Mouse (Mus musculus) heart, adult 8-10 months (tissue): ENCODE data around the gene Enkd1. TPM values are rescaled to one million over a fixed set of nuclear protein-coding genes. Genes with fewer than 3 reads are reported as not detected.

ENCODE experiments used
- DNase-seq: peaks from one replicate; pipeline ENCODE4 v3.0.0; 2022; ENCODE audit warnings: low spot score
- total RNA-seq, 4 experiments: library from RNA; stranded (reverse); gene quantifications; 2 replicates each; pipeline ENCODE4 v1.2.4; 2022

Gene Enkd1
- total RNA-seq, 4 experiments from 2014 or later, result 1.2 to 2.7 (median 2.3) TPM

GRCm38 (mm10) chr8:105661167-105661566 lies 46.8 kb downstream of the Enkd1 start:
- no peak for DNase-seq

GRCm38 (mm10) chr8:105657641-105658040 lies 50.4 kb downstream of the Enkd1 start:
- DNase-seq, result no peak

Other genes starting within 250 kb of the Enkd1 start
- 10 to 100 TPM; 25.8 to 42.5 (median 34.9) TPM for gene Tppp3, start 236.7 kb downstream of the Enkd1 start, total RNA-seq
- 10 to 100 TPM; 13.0 to 15.3 (median 13.5) TPM for gene Zdhhc1, start 211.3 kb downstream of the Enkd1 start, total RNA-seq
- gene Hsd11b2, start 189.5 kb downstream of the Enkd1 start, total RNA-seq, result under 1 TPM in 1 of 4 experiments, not detected in 3; 0.22 TPM
- 10 to 100 TPM; 41.6 to 53.8 (median 51.7) TPM for gene Atp6v0d1, start 142.2 kb downstream of the Enkd1 start, total RNA-seq
- gene Ripor1, start 103.0 kb downstream of the Enkd1 start, total RNA-seq, result 10 to 100 TPM; 45.5 to 50.0 (median 47.4) TPM
- 10 to 100 TPM; 37.4 to 46.3 (median 40.7) TPM for gene Ctcf, start 71.6 kb downstream of the Enkd1 start, total RNA-seq
- gene Agrp, start 70.8 kb downstream of the Enkd1 start, total RNA-seq, result not detected
- gene Carmil2, start 21.9 kb downstream of the Enkd1 start, total RNA-seq, result under 1 TPM; 0.13 to 0.22 (median 0.14) TPM
- 10 to 100 TPM; 10.2 to 11.5 (median 10.5) TPM for gene Acd, start 7.1 kb downstream of the Enkd1 start, total RNA-seq
- 1 to 10 TPM; 5.9 to 8.1 (median 7.0) TPM for gene Pard6a, start 7.1 kb downstream of the Enkd1 start, total RNA-seq
- gene 4933405L10Rik, start 555 bp downstream of the Enkd1 start, total RNA-seq, result not detected
- 1 to 10 TPM; 2.8 to 3.9 (median 3.5) TPM for gene Gfod2, start 50.5 kb upstream of the Enkd1 start, total RNA-seq
- gene Ranbp10, start 119.1 kb upstream of the Enkd1 start, total RNA-seq, result 10 to 100 TPM; 17.4 to 20.0 (median 18.7) TPM
- not detected for gene Tsnaxip1, start 119.5 kb upstream of the Enkd1 start, total RNA-seq
- 1 to 10 TPM; 2.0 to 2.6 (median 2.5) TPM for gene Cenpt, start 145.1 kb upstream of the Enkd1 start, total RNA-seq
- gene Thap11, start 146.9 kb upstream of the Enkd1 start, total RNA-seq, result 10 to 100 TPM; 26.4 to 30.7 (median 28.0) TPM
- gene Nutf2, start 152.4 kb upstream of the Enkd1 start, total RNA-seq, result 10 to 100 TPM; 16.4 to 44.3 (median 30.6) TPM
- 10 to 100 TPM; 23.6 to 25.6 (median 24.2) TPM for gene Edc4, start 172.7 kb upstream of the Enkd1 start, total RNA-seq
- gene Nrn1l, start 185.4 kb upstream of the Enkd1 start, total RNA-seq, result 1 to 10 TPM in 1 of 4 experiments, under 1 TPM in 3; 0.49 to 1.1 (median 0.85) TPM
- 10 to 100 TPM; 15.6 to 19.2 (median 18.1) TPM for gene Pskh1, start 192.2 kb upstream of the Enkd1 start, total RNA-seq
- under 1 TPM in 1 of 4 experiments, not detected in 3; 0.44 TPM for gene Ctrl, start 225.7 kb upstream of the Enkd1 start, total RNA-seq
- gene Psmb10, start 230.2 kb upstream of the Enkd1 start, total RNA-seq, result 10 to 100 TPM; 54.6 to 72.9 (median 62.2) TPM
- gene Lcat, start 235.2 kb upstream of the Enkd1 start, total RNA-seq, result 1 to 10 TPM in 1 of 4 experiments, under 1 TPM in 3; 0.34 to 1.7 (median 0.57) TPM